Mouse (Mus musculus): ENCODE results near the gene Zbtb21. TPM values are rescaled to one million over a fixed set of nuclear protein-coding genes. Genes with fewer than 3 reads are reported as not detected.

The Zbtb21 gene
- total RNA-seq (2023), result 100 to 1,000 TPM in 1 of 2 experiments, 10 to 100 TPM in 1; 86.4 to 103 TPM

GRCm38 (mm10) chr16:97962151-97962948 lies at the start of gene Zbtb21, which contains the start of gene C2cd2:
Gene Zbtb21, minus strand, starts transcription at chr16:97962622.
Gene C2cd2, minus strand, starts transcription at chr16:97962598.

GRCm38 (mm10) chr16:97996616-97997382 lies 34.4 kb upstream of the Zbtb21 start, which contains the start of gene B230307C23Rik:
Gene B230307C23Rik, plus strand, starts transcription at chr16:97997315.

Other genes starting within 250 kb of the Zbtb21 start
- not detected for gene Ripk4, start 198.8 kb downstream of the Zbtb21 start, total RNA-seq (2023)
- 10 to 100 TPM; 35.2 to 49.4 TPM for gene Prdm15, start 110.8 kb downstream of the Zbtb21 start, total RNA-seq (2023)
- gene C2cd2, start within 50 bp of the Zbtb21 start, total RNA-seq (2023), result 10 to 100 TPM; 15.6 to 17.0 TPM
- 10 to 100 TPM; 30.5 to 49.3 TPM for gene B230307C23Rik, start 34.7 kb upstream of the Zbtb21 start, total RNA-seq (2023)
- 10 to 100 TPM; 11.5 to 16.1 TPM for gene A630089N07Rik, start 119.8 kb upstream of the Zbtb21 start, total RNA-seq (2023)